Mouse (Mus musculus) left cerebral cortex, adult 2 months (tissue): ENCODE measurements around the gene Usp12. TPM values are rescaled to one million over a fixed set of nuclear protein-coding genes. Genes with fewer than 3 reads are reported as not detected.

Experiments used
- DNase-seq, 2 experiments: peaks; one replicate each; pipeline ENCODE4 v3.0.0; 2021 to 2022; ENCODE audit warnings: low spot score in 2 of 2, mixed read lengths in 1 of 2; ENCODE audit errors: extremely low spot score in 1 of 2
- H3K27ac ChIP-seq: fragments of 200-600 bp; 2 replicates; pipeline ENCODE4 v1.8.1; 2022
- H3K4me3 ChIP-seq: fragments of 200-600 bp; 2 replicates; pipeline ENCODE4 v1.8.1; 2022
- CTCF ChIP-seq: fragments of 200-600 bp; IDR thresholded peaks from 2 replicates; pipeline ENCODE4 v1.8.1; 2022; ENCODE audit warnings: antibody characterized with exemption, mild to moderate bottlenecking, moderate library complexity
- intact Hi-C: fragments of 180-260 bp; cut with DNase I; formaldehyde crosslinking; loops from one replicate; pipeline ENCODE4 v1.15.1; 2025
- total RNA-seq, 2 experiments: library from RNA; stranded (reverse); gene quantifications; 2 replicates each; pipeline ENCODE4 v1.2.3; 2021

The Usp12 gene
- total RNA-seq, 2 experiments from 2014 or later = 56.0 to 56.7 TPM

DNA sequence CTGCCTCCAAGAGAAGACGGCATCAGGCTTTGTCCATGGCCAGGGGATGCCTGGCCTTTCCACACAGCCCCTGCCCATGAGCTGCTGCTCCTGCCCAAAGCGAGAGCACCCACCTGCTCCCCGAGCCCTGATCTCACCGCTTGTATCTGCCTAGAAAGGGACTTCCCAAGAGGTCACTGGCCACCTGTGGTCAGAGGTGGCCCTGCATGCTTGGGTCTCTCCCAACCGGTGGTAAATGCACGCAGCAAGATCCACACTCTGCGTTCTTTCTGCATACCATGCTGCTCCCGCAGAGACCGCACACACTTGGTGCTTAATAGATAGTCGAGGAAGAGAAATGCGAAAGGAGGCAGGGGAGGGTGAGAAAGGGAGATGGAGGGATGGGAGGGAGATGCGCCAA, 107.9 kb downstream of the Usp12 start:
- intact Hi-C loops = no loop called here
- TF ChIP-seq CTCF = no peak
- no peak overlapping the region for H3K27ac ChIP-seq
- no peak for DNase-seq
- H3K4me3 ChIP-seq = no peak overlapping the region

Other genes starting within 250 kb of the Usp12 start
- gene Gm3415, start 238.9 kb downstream of the Usp12 start, total RNA-seq = not detected
- 10 to 100 TPM; 26.7 to 27.7 TPM for gene Gpr12, start 209.8 kb downstream of the Usp12 start, total RNA-seq
- gene Rpl21, start 37.9 kb upstream of the Usp12 start, total RNA-seq = 100 to 1,000 TPM; 165 to 172 TPM
- gene Rasl11a, start 50.1 kb upstream of the Usp12 start, total RNA-seq = 10 to 100 TPM in 1 of 2 experiments, 1 to 10 TPM in 1; 9.2 to 17.1 TPM
- gene Gtf3a, start 153.7 kb upstream of the Usp12 start, total RNA-seq = 10 to 100 TPM; 25.3 to 26.0 TPM
- 10 to 100 TPM; 18.1 to 24.9 TPM for gene Mtif3, start 168.8 kb upstream of the Usp12 start, total RNA-seq